Mouse (Mus musculus) right cerebral cortex, adult 2 months (tissue): ENCODE data around the gene Tmem151b.

Experiments used
- DNase-seq, 2 experiments: peaks; one replicate each; pipeline ENCODE4 v3.0.0; 2021 to 2022; ENCODE audit warnings: low spot score in 2 of 2

Tmem151b gene

DNA sequence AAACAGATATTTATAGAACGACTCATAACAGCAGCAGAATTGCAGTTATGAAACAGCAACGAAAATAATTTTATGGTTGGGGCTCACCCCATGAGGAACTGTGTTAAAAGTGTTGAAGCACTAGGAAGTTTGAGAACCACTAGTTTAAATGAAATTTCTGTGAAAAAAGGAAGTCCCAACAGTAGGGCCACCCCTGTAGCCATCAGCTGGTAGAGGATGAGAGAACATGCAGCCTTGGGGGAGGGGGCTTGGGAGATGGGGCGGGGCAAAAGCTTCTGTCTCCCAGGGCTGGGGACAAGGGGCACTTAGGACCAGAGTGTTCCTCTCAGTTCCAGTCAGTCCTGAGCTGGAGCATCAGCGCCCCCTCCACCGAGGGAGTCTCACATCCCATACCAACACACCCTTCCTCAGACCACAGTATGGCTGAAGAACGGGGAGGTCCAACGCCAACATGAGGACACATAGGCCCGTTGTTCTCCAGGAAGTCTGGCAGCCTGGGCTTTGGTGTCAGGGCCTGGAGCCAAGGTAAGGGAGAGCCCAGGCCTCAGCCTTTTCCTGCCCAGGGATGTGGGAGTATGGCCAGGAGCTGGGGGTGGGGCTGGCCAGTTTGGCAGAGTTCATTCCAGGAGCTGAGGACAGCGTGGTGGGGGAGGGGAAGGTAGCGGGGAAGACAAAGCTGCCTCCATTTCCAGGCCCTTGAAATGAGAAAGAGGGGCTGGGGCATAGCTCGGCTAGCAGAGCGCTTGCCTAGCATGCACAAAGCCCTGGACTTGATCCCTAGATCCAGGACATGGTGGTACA is 34.8 kb upstream of the Tmem151b start:
- peak in 1 of 2 experiments; percentile 52 for DNase-seq

DNA sequence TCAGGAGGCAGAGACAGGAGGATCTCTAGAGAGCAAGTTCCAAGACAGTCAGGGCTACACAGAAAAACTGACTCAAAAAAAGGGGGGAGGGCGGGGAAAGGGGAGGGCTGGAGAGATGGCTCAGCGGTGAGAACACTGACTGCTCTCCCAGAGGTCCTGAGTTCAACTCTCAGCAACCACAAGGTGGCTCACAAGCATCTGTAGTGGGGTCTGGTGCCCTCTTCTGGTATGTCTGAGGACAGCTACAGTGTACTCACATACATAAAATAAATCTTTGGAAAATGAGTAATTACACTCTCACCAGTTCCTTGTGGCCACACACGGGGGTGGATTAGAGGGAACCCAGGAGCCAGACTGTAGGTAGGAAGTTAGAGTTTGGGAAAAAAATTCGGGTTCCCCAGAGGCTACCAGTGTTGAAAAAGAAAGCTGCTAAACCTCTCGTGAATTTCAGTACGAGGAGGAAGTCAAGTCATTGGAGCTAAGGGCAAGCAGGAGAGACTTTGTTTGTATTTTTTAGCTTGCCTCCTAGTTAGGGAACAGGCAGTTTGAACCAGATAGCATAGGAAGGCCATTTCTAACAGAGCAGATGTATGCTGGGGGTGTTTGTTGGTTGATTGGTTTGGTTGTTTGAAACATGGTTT is 33.4 kb upstream of the Tmem151b start:
- no peak for DNase-seq

DNA sequence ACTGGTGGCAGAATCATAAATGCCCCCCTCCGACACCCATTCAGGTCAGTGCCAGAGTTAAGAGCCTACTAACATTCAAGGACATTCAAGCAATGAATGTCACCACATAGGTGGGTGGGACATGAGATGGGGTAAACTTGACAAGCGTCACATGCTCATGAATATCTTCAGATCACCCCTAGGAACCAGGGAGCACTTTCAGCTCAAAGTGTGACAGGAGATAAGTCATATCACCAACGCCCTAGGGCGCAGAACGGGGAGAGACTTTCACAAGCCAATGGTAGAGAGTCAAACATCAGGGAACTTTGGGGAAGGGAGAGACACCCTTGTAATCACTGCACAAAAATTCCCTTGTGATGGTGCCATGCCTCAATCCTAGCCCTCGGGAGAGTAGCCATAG is 32.7 kb upstream of the Tmem151b start:
- no peak for DNase-seq

DNA sequence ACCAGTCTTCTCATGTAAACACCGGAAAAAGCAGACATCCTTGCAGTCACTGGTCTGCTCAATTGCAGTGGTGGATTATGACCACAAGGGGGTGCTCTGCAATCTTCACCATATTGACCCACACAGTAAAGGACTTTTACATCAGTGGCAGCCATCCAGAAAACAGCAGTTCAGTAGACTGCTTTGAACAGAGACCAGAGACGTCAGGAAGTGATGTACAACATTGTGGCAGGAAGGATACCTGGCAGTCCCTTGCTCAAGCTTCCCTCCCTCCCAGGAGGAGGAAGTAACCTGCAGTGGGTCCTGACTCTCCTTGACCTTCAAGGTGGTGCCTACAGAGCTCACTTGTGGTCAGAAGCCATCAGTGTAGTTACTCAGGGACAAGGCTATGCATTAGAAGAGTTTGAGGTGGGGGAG is 32.1 kb upstream of the Tmem151b start:
- peak; percentile 75 to 77 for DNase-seq

- no peak for DNase-seq
Observed at GRCm38 (mm10) chr17:45580958-45581477, 31.5 kb upstream of the Tmem151b start.

GRCm38 (mm10) chr17:45579554-45579953 is 30.1 kb upstream of the Tmem151b start:
- no peak for DNase-seq

DNA sequence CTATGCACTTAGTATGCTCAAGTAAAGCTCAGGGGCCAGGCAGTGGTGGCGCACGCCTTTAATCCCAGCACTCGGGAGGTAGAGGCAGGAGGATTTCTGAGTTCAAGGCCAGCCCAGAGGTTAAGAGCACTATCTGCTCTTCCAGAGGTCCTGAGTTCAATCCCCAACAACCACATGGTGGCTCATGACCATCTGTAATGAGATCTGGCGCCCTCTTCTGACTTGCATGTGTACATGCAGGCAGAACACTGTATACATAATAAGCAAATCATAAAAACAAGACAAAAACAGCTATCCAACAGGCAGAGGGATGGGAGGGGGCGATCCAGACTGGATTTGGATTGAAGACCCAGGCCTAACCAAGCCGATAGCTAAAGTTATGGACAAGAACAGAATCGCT is 29.4 kb upstream of the Tmem151b start:
- no peak for DNase-seq

DNA sequence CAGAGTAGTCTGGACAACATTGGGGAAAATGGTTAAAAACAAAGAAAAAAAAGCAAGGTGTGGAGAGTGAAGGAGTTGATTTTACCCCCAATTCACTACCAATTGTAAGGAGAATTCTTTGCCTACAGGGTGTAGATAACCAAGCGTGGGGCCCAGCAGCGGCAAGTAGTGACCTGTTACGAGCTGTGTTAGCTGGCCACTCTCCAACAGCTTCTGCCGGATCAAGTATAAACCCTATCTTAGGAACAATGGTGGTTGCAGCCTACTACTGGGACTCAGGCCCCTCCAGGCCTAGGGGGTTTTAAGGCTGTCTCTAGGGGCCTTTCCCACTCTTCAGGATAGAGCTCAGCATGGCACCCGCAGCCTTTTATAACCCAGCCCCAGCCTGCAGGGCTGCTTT is 28.8 kb upstream of the Tmem151b start:
- DNase-seq, result no peak

DNA sequence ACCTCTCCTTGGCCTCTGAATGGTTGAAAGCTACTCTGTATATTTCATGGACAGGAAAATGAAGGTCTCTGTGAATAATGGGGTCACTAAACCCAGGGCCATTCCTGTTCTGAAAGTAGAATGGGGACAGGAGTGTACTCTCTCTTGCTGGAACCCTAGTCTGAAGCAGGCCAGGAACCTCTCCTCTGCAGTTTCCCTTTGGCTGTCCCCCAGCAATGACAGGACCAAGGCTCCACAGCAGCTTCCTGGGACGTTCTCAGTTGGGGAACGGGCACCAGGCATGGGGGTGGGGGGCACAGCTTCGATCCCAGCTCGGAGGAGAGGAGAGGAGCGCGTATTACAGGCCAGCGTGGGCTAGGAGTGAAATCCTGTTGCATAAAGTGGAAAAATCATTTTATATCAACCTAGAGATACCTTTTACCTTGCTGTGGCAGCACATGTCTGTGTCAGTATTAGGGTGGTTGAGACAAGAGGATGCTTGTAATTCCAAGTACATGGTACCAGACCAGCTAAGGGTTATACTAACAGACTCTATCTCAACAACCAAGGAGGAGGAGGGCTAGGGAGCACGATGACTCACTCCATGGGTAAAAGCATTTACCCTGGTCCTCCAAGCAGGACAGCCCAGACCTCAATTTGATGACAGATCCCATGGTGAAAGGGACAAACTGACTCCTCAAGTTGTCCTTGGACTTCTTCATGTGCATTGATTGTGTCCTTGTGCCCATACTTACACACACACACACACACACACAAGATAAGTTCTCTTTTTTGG is 25.8 kb upstream of the Tmem151b start:
- DNase-seq, result no peak

GRCm38 (mm10) chr17:45574129-45574761 is 24.8 kb upstream of the Tmem151b start:
- DNase-seq, result peak; percentile 84 to 89

DNA sequence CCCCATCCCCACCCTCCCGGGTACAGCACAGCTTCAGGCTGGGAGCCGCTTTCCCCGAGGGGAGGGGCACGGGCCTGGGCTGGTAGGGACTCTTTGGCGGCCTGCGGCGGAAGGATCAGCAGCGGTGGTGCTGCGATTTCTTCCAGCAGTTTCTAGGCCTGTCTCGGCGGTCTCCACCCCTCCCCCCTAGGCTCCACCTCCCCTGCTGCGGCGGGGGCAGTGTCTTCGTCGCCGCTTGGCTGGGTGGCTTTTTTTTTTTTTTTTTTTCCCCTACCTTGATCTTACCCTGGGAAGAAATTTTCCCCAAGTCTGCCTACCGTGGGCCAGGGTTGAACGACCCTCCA is 24.3 kb upstream of the Tmem151b start:
- peak; percentile 97 to 98 for DNase-seq

GRCm38 (mm10) chr17:45573087-45573779 is 23.8 kb upstream of the Tmem151b start, which contains the start of gene Hsp90ab1:
Gene Hsp90ab1 (minus strand): TSS chr17:45573271.
- DNase-seq, result peak; percentile 99

- DNase-seq, result peak; percentile 68 to 75
Observed at GRCm38 (mm10) chr17:45572103-45573086, 22.9 kb upstream of the Tmem151b start.

DNA sequence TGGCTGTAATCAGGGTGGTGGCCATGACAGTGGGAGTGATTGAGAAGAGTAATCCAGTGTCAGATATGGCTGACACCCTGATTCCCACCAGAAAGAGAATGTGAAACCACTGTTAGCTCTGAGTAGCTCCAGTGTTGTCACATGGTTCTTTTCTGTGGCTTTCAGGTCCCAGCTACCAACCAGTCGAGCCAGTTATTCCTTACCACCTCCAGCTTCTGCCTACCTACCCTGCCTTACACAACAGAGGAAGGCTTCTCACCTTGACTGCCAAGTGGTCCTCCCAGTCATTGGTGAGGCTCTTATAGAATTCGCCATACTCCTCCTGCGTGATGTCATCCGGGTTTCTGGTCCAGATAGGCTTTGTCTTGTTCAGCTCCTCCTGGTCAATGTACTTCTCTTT is 20.5 kb upstream of the Tmem151b start:
- no peak for DNase-seq

GRCm38 (mm10) chr17:45568990-45569389 is 19.5 kb upstream of the Tmem151b start:
- no peak for DNase-seq

DNA sequence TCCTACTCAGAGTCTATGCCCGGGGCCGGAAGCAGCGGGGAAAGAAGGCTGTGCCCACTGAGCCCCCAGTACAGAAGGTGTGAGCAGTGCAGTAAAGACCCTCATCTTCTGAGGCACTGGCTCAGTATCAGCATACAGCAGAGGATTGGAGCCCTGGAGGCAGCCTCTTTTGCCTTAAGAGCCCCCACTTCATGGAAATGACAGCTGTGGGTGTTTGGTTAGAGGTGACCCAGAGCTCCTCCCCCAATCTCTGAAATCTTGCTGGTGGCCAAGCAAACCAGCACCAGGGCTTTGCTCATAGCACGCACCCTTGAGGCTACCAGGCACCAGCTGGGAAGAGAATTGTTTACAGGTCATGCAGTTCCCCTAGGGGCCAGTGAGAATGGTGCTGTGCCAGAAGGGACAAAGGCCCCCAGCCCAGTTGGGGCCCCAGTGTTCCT is 17.7 kb upstream of the Tmem151b start:
- DNase-seq, result no peak

- no peak for DNase-seq
Observed at GRCm38 (mm10) chr17:45566360-45567161, 17.1 kb upstream of the Tmem151b start.

DNA sequence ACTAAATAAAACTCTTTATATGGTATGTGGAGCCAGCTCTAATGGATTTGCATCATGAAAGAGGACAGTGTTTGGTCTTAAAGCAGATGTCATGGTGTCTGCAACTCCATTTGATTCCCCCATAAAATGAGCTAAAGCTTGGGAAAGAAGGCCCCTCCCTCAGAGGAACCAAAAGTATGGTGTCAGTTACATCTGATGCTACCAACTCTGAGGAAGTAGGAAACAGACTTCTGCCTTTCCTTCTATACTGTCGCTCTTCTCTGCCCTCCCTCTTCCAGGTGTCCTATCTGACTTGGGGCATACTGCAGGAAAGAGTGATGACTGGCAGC is 16.5 kb upstream of the Tmem151b start:
- DNase-seq, result no peak

GRCm38 (mm10) chr17:45565103-45565502 is 15.6 kb upstream of the Tmem151b start:
- DNase-seq, result no peak
